Mouse (Mus musculus): Measurements from ENCODE around the gene Tsc2. TPM values are rescaled to one million over a fixed set of nuclear protein-coding genes. Genes with fewer than 3 reads are reported as not detected.

Tsc2 gene
- total and polyA plus RNA-seq, 2 experiments from 2014 or later = 61.7 to 106 TPM

GRCm38 (mm10) chr17:24617561-24618194, 14.8 kb downstream of the Tsc2 start:
- H3K9ac ChIP-seq (replicated peaks; ENCODE audit: low read length, poor library complexity, severe bottlenecking) = no peak overlapping the region
- no peaks in the 10 kb centered on the region for H3K4me1 ChIP-seq (ENCODE audit: insufficient read depth, low read length)
- H3K27me3 ChIP-seq (ENCODE audit: insufficient read depth, low read length) = no peaks in the 10 kb centered on the region
- no peak for ATAC-seq (ENCODE audit: low FRiP score)
- H3K4me3 ChIP-seq (ENCODE audit: low read depth, low read length) = no peak overlapping the region
- no peak for DNase-seq (ENCODE audit: low spot score)
- 89% methylated on average over 14 of the region's 14 CpGs for WGBS
- H3K9me3 ChIP-seq (ENCODE audit: low read length) = no peaks in the 10 kb centered on the region
- no peak overlapping the region for H3K27ac ChIP-seq (ENCODE audit: low read depth, low read length)
- H3K4me2 ChIP-seq (ENCODE audit: low read depth, low read length, poor library complexity, severe bottlenecking) = no peak overlapping the region
- TF ChIP-seq CTCF (IDR thresholded peaks at IDR 0.05) = no peak
- peaks cover 95% of the 10 kb centered on the region for H3K36me3 ChIP-seq (ENCODE audit: insufficient read depth, low read length)

- 96% methylated on average over 2 of the region's 2 CpGs for WGBS
- Histone ChIP-seq H3K9ac (replicated peaks; ENCODE audit: low read length, poor library complexity, severe bottlenecking) (no peak overlapping the region), H3K4me2 (ENCODE audit: low read depth, low read length, poor library complexity, severe bottlenecking) (no peak overlapping the region), H3K4me3 (ENCODE audit: low read depth, low read length) (no peak overlapping the region), H3K36me3 (ENCODE audit: insufficient read depth, low read length) (peaks cover 62% of the 10 kb centered on the region), H3K27me3 (ENCODE audit: insufficient read depth, low read length) (no peaks in the 10 kb centered on the region), H3K27ac (ENCODE audit: low read depth, low read length) (no peak overlapping the region), H3K9me3 (ENCODE audit: low read length) (no peaks in the 10 kb centered on the region), H3K4me1 (ENCODE audit: insufficient read depth, low read length) (no peaks in the 10 kb centered on the region)
- TF ChIP-seq CTCF (IDR thresholded peaks at IDR 0.05) = no peak
- ATAC-seq (ENCODE audit: low FRiP score) (no peak), DNase-seq (ENCODE audit: low spot score) (no peak)
Measured at GRCm38 (mm10) chr17:24610711-24611110, 21.7 kb downstream of the Tsc2 start.

DNA sequence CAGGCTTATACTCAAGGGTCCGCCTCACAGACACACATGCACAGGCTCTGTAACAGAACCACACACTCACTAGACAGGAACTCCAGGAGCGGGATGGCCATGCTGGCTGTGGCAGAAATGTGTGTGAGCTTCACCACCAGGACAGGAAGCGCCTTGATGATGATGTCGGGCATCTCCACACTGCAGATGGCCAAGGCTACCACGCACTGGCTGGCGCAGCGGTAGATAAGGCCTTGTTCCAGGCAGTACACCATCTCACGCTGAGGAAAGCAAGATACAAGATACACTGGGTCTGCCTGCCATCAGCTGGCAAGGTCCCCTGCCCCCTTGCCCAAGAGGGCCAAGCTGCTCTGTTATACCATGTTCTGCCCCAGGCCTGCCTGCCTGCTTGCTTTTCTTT, 23.6 kb downstream of the Tsc2 start:
- Histone ChIP-seq H3K4me2 (ENCODE audit: low read depth, low read length, poor library complexity, severe bottlenecking) (no peak overlapping the region), H3K4me3 (ENCODE audit: low read depth, low read length) (no peak overlapping the region), H3K4me1 (ENCODE audit: insufficient read depth, low read length) (no peaks in the 10 kb centered on the region), H3K9ac (replicated peaks; ENCODE audit: low read length, poor library complexity, severe bottlenecking) (no peak overlapping the region), H3K27me3 (ENCODE audit: insufficient read depth, low read length) (no peaks in the 10 kb centered on the region), H3K9me3 (ENCODE audit: low read length) (no peaks in the 10 kb centered on the region), H3K27ac (ENCODE audit: low read depth, low read length) (no peak overlapping the region), H3K36me3 (ENCODE audit: insufficient read depth, low read length) (peaks cover 62% of the 10 kb centered on the region)
- WGBS = 96% methylated on average over 8 of the region's 8 CpGs
- DNase-seq (ENCODE audit: low spot score) (no peak), ATAC-seq (ENCODE audit: low FRiP score) (no peak)
- TF ChIP-seq CTCF (IDR thresholded peaks at IDR 0.05) = no peak

- H3K4me2 ChIP-seq (ENCODE audit: low read depth, low read length, poor library complexity, severe bottlenecking) = no peak overlapping the region
- H3K27ac ChIP-seq (ENCODE audit: low read depth, low read length) = no peak overlapping the region
- no peak overlapping the region for H3K9ac ChIP-seq (replicated peaks; ENCODE audit: low read length, poor library complexity, severe bottlenecking)
- ATAC-seq (ENCODE audit: low FRiP score) = no peak
- H3K9me3 ChIP-seq (ENCODE audit: low read length) = no peaks in the 10 kb centered on the region
- WGBS = 92% methylated on average over 4 of the region's 4 CpGs
- no peaks in the 10 kb centered on the region for H3K4me1 ChIP-seq (ENCODE audit: insufficient read depth, low read length)
- no peak for TF ChIP-seq CTCF (IDR thresholded peaks at IDR 0.05)
- DNase-seq (ENCODE audit: low spot score) = no peak
- H3K4me3 ChIP-seq (ENCODE audit: low read depth, low read length) = no peak overlapping the region
- peaks cover 60% of the 10 kb centered on the region for H3K36me3 ChIP-seq (ENCODE audit: insufficient read depth, low read length)
- H3K27me3 ChIP-seq (ENCODE audit: insufficient read depth, low read length) = no peaks in the 10 kb centered on the region
Measured at GRCm38 (mm10) chr17:24608370-24608769, 24.1 kb downstream of the Tsc2 start.

GRCm38 (mm10) chr17:24604557-24604956, 27.9 kb downstream of the Tsc2 start:
- no peak for TF ChIP-seq CTCF (IDR thresholded peaks at IDR 0.05)
- Histone ChIP-seq H3K27ac (ENCODE audit: low read depth, low read length) (no peak overlapping the region), H3K36me3 (ENCODE audit: insufficient read depth, low read length) (peaks cover 86% of the 10 kb centered on the region), H3K27me3 (ENCODE audit: insufficient read depth, low read length) (no peaks in the 10 kb centered on the region), H3K4me2 (ENCODE audit: low read depth, low read length, poor library complexity, severe bottlenecking) (no peak overlapping the region), H3K4me3 (ENCODE audit: low read depth, low read length) (no peak overlapping the region), H3K4me1 (ENCODE audit: insufficient read depth, low read length) (no peaks in the 10 kb centered on the region), H3K9me3 (ENCODE audit: low read length) (no peaks in the 10 kb centered on the region), H3K9ac (replicated peaks; ENCODE audit: low read length, poor library complexity, severe bottlenecking) (no peak overlapping the region)
- 96% methylated on average over 3 of the region's 3 CpGs for WGBS
- DNase-seq (ENCODE audit: low spot score) (no peak), ATAC-seq (ENCODE audit: low FRiP score) (no peak)

- ATAC-seq (ENCODE audit: low FRiP score) (no peak), DNase-seq (ENCODE audit: low spot score) (no peak)
- no peaks in the 10 kb centered on the region for H3K9me3 ChIP-seq (ENCODE audit: low read length)
- H3K4me1 ChIP-seq (ENCODE audit: insufficient read depth, low read length) = no peaks in the 10 kb centered on the region
- no peaks in the 10 kb centered on the region for H3K27me3 ChIP-seq (ENCODE audit: insufficient read depth, low read length)
- H3K36me3 ChIP-seq (ENCODE audit: insufficient read depth, low read length) = peaks cover 92% of the 10 kb centered on the region
- no peak overlapping the region for H3K4me3 ChIP-seq (ENCODE audit: low read depth, low read length)
- H3K9ac ChIP-seq (replicated peaks; ENCODE audit: low read length, poor library complexity, severe bottlenecking) = no peak overlapping the region
- TF ChIP-seq CTCF (IDR thresholded peaks at IDR 0.05) = no peak
- H3K4me2 ChIP-seq (ENCODE audit: low read depth, low read length, poor library complexity, severe bottlenecking) = no peak overlapping the region
- H3K27ac ChIP-seq (ENCODE audit: low read depth, low read length) = no peak overlapping the region
- 91% methylated on average over 8 of the region's 8 CpGs for WGBS
Measured at GRCm38 (mm10) chr17:24603961-24604360, 28.5 kb downstream of the Tsc2 start.
